Mouse (Mus musculus) limb, embryonic 12.5 days (tissue): ENCODE measurements around the gene Aox2. TPM values are rescaled to one million over a fixed set of nuclear protein-coding genes. Genes with fewer than 3 reads are reported as not detected.
A peak's percentile ranks its signal among the peaks of the same experiment; 100 is the strongest.

Experiments
- ATAC-seq: fragments of 200-750 bp; cut with Nextera tagmentation; 2 replicates; pipeline ENCODE4 v1.8.0; 2017; ENCODE audit warnings: low read depth, moderate TSS enrichment; ENCODE audit not compliant: insufficient number of reproducible peaks, insufficient read depth, low FRiP score, low TSS enrichment
- H3K27ac ChIP-seq: fragments of 300-500 bp; sonication (generic); 2 replicates; pipeline ENCODE4 v1.5.1; 2016; ENCODE audit warnings: mild to moderate bottlenecking, moderate library complexity
- H3K27me3 ChIP-seq: fragments of 300-500 bp; sonication (generic); 2 replicates; pipeline ENCODE4 v1.6.1; 2016; ENCODE audit warnings: mild to moderate bottlenecking, moderate library complexity
- H3K36me3 ChIP-seq: fragments of 300-500 bp; sonication (generic); 2 replicates; pipeline ENCODE4 v1.6.1; 2016; ENCODE audit warnings: mild to moderate bottlenecking, moderate library complexity
- H3K4me1 ChIP-seq: fragments of 300-500 bp; sonication (generic); replicated peaks from 2 replicates; pipeline ENCODE4 v1.6.1; 2016
- H3K4me2 ChIP-seq: fragments of 300-500 bp; sonication (generic); 2 replicates; pipeline ENCODE4 v1.6.1; 2016; ENCODE audit warnings: mild to moderate bottlenecking, moderate library complexity
- H3K4me3 ChIP-seq: fragments of 300-500 bp; sonication (generic); replicated peaks from 2 replicates; pipeline ENCODE4 v1.5.1; 2016; ENCODE audit warnings: mild to moderate bottlenecking
- H3K9ac ChIP-seq: fragments of 300-500 bp; sonication (generic); replicated peaks from 2 replicates; pipeline ENCODE4 v1.6.1; 2016; ENCODE audit warnings: mild to moderate bottlenecking, moderate library complexity
- H3K9me3 ChIP-seq: fragments of 300-500 bp; sonication (generic); 2 replicates; pipeline ENCODE4 v1.6.1; 2016; ENCODE audit warnings: mild to moderate bottlenecking, moderate library complexity
- WGBS: fragments of 180-500 bp; shearing (Covaris S2); methylation state at CpG from one replicate; pipeline ENCODE4 v1.1.7; 2016; 5-methylcytosine and 5-hydroxymethylcytosine counted together
- polyA plus RNA-seq: library from polyadenylated mRNA; unstranded; fragments of >200 nt; fragmentation: Nextera tagmentation; extraction: Ambion mirVana; gene quantifications from 2 replicates; pipeline ENCODE4 v1.2.1, GENCODE M21; 2016

The Aox2 gene
- polyA plus RNA-seq, 1 experiment from 2014 or later = 0.04 TPM

DNA sequence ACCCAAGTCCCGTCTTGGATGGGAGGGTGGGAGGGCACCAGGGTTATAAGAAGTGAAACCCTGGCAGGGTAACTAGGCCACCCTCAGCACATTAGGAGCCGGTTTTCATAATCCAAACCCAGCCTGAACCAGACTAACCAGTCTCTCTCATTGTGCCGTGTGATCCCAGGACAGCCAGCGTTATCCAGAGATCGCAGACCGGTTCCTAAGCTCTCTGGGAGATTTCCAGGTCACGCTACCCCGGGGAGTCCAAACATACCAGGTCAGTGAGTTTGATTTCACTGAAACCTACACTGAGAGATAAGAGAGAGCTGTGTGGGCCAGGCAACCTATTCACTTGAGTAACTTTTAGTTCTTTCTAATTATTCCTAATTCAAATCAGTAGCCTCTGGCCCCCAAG lies 29.1 kb downstream of the Aox2 start:
- Histone ChIP-seq H3K27me3 (no peaks in the 10 kb centered on the region), H3K9ac (no peak overlapping the region), H3K36me3 (no peaks in the 10 kb centered on the region), H3K4me2 (no peak overlapping the region), H3K4me1 (no peaks in the 10 kb centered on the region), H3K4me3 (no peak overlapping the region), H3K9me3 (no peaks in the 10 kb centered on the region), H3K27ac (no peak overlapping the region)
- 89% methylated on average over 8 of the region's 8 CpGs for WGBS
- ATAC-seq = no peak

DNA sequence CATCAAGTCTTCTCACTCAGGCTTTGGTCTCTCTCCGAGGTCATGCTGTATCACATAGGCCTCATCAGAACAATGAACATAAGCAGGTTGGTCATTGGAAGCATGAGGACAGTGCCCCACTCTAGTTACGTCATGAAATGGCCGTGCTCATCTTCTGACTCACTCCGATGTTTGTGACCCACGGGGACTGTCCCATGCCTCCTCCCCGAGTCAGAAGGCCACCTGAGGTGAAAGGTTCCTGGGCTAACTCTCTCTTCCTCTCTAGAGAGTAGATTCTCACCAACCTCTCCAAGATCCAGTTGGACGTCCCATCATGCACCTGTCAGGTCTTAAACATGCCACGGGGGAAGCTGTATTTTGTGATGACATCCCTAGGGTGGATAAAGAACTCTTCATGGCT lies 30.5 kb downstream of the Aox2 start:
- H3K9ac ChIP-seq = no peak overlapping the region
- H3K4me2 ChIP-seq = no peak overlapping the region
- ATAC-seq = no peak
- no peaks in the 10 kb centered on the region for H3K27me3 ChIP-seq
- H3K27ac ChIP-seq = no peak overlapping the region
- H3K4me3 ChIP-seq = no peak overlapping the region
- H3K4me1 ChIP-seq = no peaks in the 10 kb centered on the region
- no peaks in the 10 kb centered on the region for H3K9me3 ChIP-seq
- H3K36me3 ChIP-seq = no peaks in the 10 kb centered on the region
- WGBS = 90% methylated on average over 8 of the region's 8 CpGs

GRCm38 (mm10) chr1:58309853-58310252 lies 31.7 kb downstream of the Aox2 start:
- no peaks in the 10 kb centered on the region for H3K36me3 ChIP-seq
- H3K27ac ChIP-seq = no peak overlapping the region
- no peaks in the 10 kb centered on the region for H3K27me3 ChIP-seq
- H3K4me2 ChIP-seq = no peak overlapping the region
- no peaks in the 10 kb centered on the region for H3K4me1 ChIP-seq
- ATAC-seq = no peak
- no peak overlapping the region for H3K4me3 ChIP-seq
- no peaks in the 10 kb centered on the region for H3K9me3 ChIP-seq
- no peak overlapping the region for H3K9ac ChIP-seq
- WGBS = 87% methylated on average over 4 of the region's 4 CpGs

- ATAC-seq = no peak
- Histone ChIP-seq H3K9me3 (no peaks in the 10 kb centered on the region), H3K36me3 (no peaks in the 10 kb centered on the region), H3K27me3 (no peaks in the 10 kb centered on the region), H3K27ac (no peak overlapping the region), H3K4me2 (no peak overlapping the region), H3K9ac (no peak overlapping the region), H3K4me1 (peaks cover 3% of the 10 kb centered on the region; the same call in 1 of the 2 replicates), H3K4me3 (no peak overlapping the region)
- WGBS = 85% methylated on average over 7 of the region's 7 CpGs
These were observed 33.2 kb downstream of the Aox2 start for GRCm38 (mm10) chr1:58311221-58311864.

- Histone ChIP-seq H3K4me2 (no peak overlapping the region), H3K27ac (no peak overlapping the region), H3K27me3 (no peaks in the 10 kb centered on the region), H3K4me1 (peaks cover 3% of the 10 kb centered on the region; the same call in 1 of the 2 replicates), H3K4me3 (no peak overlapping the region), H3K36me3 (no peaks in the 10 kb centered on the region), H3K9ac (no peak overlapping the region), H3K9me3 (no peaks in the 10 kb centered on the region)
- no peak for ATAC-seq
- WGBS = 89% methylated on average over 8 of the region's 8 CpGs
These were observed 35.0 kb downstream of the Aox2 start for GRCm38 (mm10) chr1:58313173-58313572.

GRCm38 (mm10) chr1:58315532-58315931 lies 37.4 kb downstream of the Aox2 start:
- WGBS = 70% methylated on average over 6 of the region's 6 CpGs
- Histone ChIP-seq H3K27ac (no peak overlapping the region), H3K4me1 (peaks cover 3% of the 10 kb centered on the region; the same call in 1 of the 2 replicates), H3K9ac (no peak overlapping the region), H3K4me2 (no peak overlapping the region), H3K27me3 (no peaks in the 10 kb centered on the region), H3K36me3 (no peaks in the 10 kb centered on the region), H3K9me3 (no peaks in the 10 kb centered on the region), H3K4me3 (no peak overlapping the region)
- no peak for ATAC-seq

DNA sequence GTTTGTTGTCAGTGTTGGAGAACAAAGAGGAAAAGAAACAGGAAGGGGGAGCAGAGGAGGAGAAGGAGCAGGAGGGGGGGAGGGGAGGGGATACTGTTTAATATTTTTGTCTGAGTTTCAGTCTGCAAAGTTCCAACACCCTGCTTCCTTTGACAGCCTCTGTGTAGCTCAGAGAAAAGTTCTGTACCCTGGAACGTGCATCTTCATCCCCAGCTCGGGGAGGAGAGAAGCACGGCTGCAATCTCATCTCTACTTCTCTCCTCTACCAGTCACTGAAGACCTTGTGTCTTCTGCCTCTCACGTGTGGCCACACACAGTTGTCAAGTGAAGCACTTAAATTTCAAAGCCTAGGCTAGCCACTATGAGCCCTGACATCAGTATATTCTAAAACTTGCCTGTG lies 55.1 kb downstream of the Aox2 start:
- no peak for ATAC-seq
- H3K4me3 ChIP-seq = no peak overlapping the region; the same call in 1 of the 2 replicates
- H3K27me3 ChIP-seq = no peaks in the 10 kb centered on the region
- H3K9me3 ChIP-seq = 0 out of 2 replicates have a peak, but pooled peaks cover 3% of the 10 kb centered on the region
- peak overlapping the region; percentile 30; the same call in 1 of the 2 replicates for H3K4me2 ChIP-seq
- WGBS = 33% methylated on average over 4 of the region's 4 CpGs
- peaks cover 7% of the 10 kb centered on the region for H3K4me1 ChIP-seq
- no peaks in the 10 kb centered on the region for H3K36me3 ChIP-seq
- H3K27ac ChIP-seq = no peak overlapping the region
- H3K9ac ChIP-seq = no peak overlapping the region; the same call in 1 of the 2 replicates

- no peak overlapping the region for H3K27ac ChIP-seq
- no peaks in the 10 kb centered on the region for H3K27me3 ChIP-seq
- no peak overlapping the region for H3K4me3 ChIP-seq
- no peaks in the 10 kb centered on the region for H3K36me3 ChIP-seq
- 79% methylated on average over 1 of the region's 1 CpGs for WGBS
- H3K9me3 ChIP-seq = 0 out of 2 replicates have a peak, but pooled peaks cover 3% of the 10 kb centered on the region
- H3K4me1 ChIP-seq = peaks cover 10% of the 10 kb centered on the region
- no peak overlapping the region for H3K4me2 ChIP-seq
- H3K9ac ChIP-seq = no peak overlapping the region
- no peak for ATAC-seq
These were observed 61.8 kb downstream of the Aox2 start for GRCm38 (mm10) chr1:58339901-58340300.

DNA sequence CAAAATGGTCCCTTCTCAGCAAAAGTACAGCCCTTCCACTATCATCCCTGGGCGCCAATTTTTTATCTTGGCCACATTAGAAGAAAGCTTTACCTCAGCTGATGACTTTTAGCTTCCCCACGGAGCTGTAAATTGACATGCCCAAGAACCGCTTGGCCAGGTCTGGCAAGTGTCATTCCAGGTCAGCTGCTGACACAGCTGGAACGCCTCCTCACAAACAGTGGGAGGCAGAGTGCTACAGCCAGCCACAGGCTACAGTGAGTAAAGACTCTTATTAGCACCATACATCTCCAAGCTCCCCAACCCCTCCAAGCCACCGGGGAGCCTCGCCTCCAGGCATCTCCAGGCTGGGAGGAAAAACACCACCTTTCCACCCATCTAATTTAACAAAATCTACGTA lies 63.5 kb downstream of the Aox2 start:
- Histone ChIP-seq H3K4me1 (peaks cover 10% of the 10 kb centered on the region), H3K27ac (no peak overlapping the region), H3K9me3 (0 out of 2 replicates have a peak, but pooled peaks cover 3% of the 10 kb centered on the region), H3K4me2 (no peak overlapping the region), H3K36me3 (no peaks in the 10 kb centered on the region), H3K9ac (no peak overlapping the region), H3K27me3 (no peaks in the 10 kb centered on the region), H3K4me3 (no peak overlapping the region)
- WGBS = 16% methylated on average over 7 of the region's 7 CpGs
- ATAC-seq = no peak

DNA sequence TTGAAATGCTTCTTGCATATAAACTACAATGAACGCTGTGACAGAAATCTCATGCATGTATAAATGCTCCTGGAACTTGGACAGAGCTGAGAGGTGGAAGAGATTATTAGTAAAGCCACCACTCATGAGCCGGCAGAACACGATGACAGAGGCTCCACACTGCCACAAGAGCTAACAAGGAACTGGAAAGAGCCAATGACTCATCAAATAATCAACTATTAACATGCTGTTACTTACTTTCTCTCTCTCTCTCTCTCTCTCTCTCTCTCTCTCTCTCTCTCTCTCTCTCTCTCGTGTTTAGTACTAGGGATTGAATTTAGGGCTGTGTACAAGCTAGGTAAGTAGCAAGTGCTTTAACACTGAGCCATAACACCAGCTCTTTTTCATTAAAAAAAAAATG lies 65.7 kb downstream of the Aox2 start:
- no peak overlapping the region for H3K9ac ChIP-seq
- no peak overlapping the region for H3K4me2 ChIP-seq
- H3K9me3 ChIP-seq = no peaks in the 10 kb centered on the region
- no peaks in the 10 kb centered on the region for H3K27me3 ChIP-seq
- 91% methylated on average over 4 of the region's 4 CpGs for WGBS
- no peak overlapping the region for H3K4me3 ChIP-seq
- no peak for ATAC-seq
- H3K36me3 ChIP-seq = no peaks in the 10 kb centered on the region
- peaks cover 10% of the 10 kb centered on the region for H3K4me1 ChIP-seq
- no peak overlapping the region for H3K27ac ChIP-seq

DNA sequence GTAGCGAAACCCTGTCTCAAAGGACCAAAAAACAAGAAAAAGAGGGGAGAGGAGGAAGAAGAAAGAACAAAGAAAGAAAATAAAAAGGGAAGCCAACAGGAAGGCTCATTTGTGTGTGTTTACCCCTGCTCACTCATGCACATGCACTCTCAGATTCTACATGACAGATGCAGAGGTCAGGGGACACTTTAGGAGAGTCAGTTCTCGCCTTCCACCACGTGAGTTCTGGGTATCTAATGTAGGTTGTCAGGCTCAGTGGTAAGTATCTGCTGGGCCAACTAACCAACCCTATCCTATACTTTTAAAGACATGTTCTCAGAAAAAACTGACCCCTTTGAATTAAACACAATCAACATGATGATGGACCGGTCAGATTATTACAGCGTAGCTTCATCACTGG lies 66.4 kb downstream of the Aox2 start:
- H3K4me1 ChIP-seq = peaks cover 10% of the 10 kb centered on the region
- H3K27me3 ChIP-seq = no peaks in the 10 kb centered on the region
- no peaks in the 10 kb centered on the region for H3K36me3 ChIP-seq
- H3K9me3 ChIP-seq = no peaks in the 10 kb centered on the region
- no peak overlapping the region for H3K9ac ChIP-seq
- no peak for ATAC-seq
- WGBS = 88% methylated on average over 5 of the region's 5 CpGs
- H3K4me2 ChIP-seq = no peak overlapping the region
- no peak overlapping the region for H3K4me3 ChIP-seq
- H3K27ac ChIP-seq = no peak overlapping the region

DNA sequence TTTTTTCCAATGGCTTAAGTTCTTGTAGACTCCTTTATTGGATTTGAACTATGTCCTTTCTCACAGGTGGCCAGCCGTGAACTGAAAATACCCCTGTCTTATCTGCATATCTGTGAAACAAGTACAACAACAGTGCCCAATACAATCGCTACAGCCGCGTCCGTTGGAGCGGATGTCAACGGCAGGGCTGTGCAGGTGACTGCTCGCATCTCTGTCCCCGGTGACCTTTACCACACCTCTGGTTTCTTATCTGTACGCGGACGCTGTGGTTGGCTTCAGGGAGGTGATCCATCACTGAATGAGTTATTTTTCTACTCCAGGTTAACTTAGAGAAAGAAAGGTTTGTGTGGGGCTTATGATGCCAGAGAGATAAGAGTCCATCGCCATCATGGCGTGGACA lies 68.0 kb downstream of the Aox2 start:
- WGBS = 88% methylated on average over 14 of the region's 14 CpGs
- H3K4me2 ChIP-seq = no peak overlapping the region

More for the DNA sequence above, 68.0 kb downstream of the Aox2 start:
- Histone ChIP-seq H3K27ac (no peak overlapping the region), H3K4me3 (no peak overlapping the region), H3K9ac (no peak overlapping the region), H3K4me1 (peaks cover 10% of the 10 kb centered on the region), H3K9me3 (no peaks in the 10 kb centered on the region), H3K36me3 (no peaks in the 10 kb centered on the region), H3K27me3 (no peaks in the 10 kb centered on the region)
- ATAC-seq = no peak
